ENCODE assay signal across 25 mouse cellular contexts in genomic region chr4:108272286-108272685, GRCm38 (mm10). TPM values are rescaled to one million over a fixed set of nuclear protein-coding genes. Genes with fewer than 3 reads are reported as not detected.
DNase-seq lines count a peak whose midpoint lies in the region; ATAC-seq and TF ChIP-seq lines count a peak whose summit lies in the region.
"Had no signal": no experiment of that assay in that cellular context is flagged by ENCODE, and none has a peak within 500 bp of the region (broad histone marks: within the 10 kb centered on the region; RNA-seq: fewer than 3 reads in every experiment).

No protein-coding gene starts in this region.

- no peak for TF ChIP-seq EP300 in liver, postnatal 0 days (IDR thresholded peaks at IDR 0.05; ENCODE audit: low read depth)

- H3K4me3 ChIP-seq in midbrain, embryonic 13.5 days (replicated peaks): no peak overlapping the region
- no peak overlapping the region for H3K4me3 ChIP-seq in liver, postnatal 0 days (ENCODE audit: low read depth, low read length)
- H3K4me3 ChIP-seq: embryonic facial prominence, embryonic 15.5 days; erythroblast, embryonic 14.5 days; forebrain, embryonic 10.5 days; gastrocnemius, adult 2 months; heart, embryonic 13.5 days; hindbrain, embryonic 13.5 days had no signal

- no peak for TF ChIP-seq CTCF in liver, postnatal 0 days (IDR thresholded peaks at IDR 0.05; ENCODE audit: low read depth)

- peaks cover 25% of the 10 kb centered on the region for H3K36me3 ChIP-seq in midbrain, embryonic 13.5 days
- H3K36me3 ChIP-seq in liver, postnatal 0 days (replicated peaks; ENCODE audit: insufficient read depth, low read length): peaks cover 7% of the 10 kb centered on the region; the same call in 1 of the 2 replicates

- H3K27me3 ChIP-seq in midbrain, embryonic 13.5 days: no peaks in the 10 kb centered on the region
- H3K27me3 ChIP-seq in liver, postnatal 0 days (ENCODE audit: insufficient read depth, low read length): no peaks in the 10 kb centered on the region
- H3K27me3 ChIP-seq: CH12.LX; embryonic facial prominence, embryonic 15.5 days; heart, embryonic 13.5 days; hindbrain, embryonic 13.5 days; Patski had no signal

- no peak overlapping the region for H3K27ac ChIP-seq in midbrain, embryonic 13.5 days
- H3K27ac ChIP-seq in liver, postnatal 0 days (ENCODE audit: low read depth): no peak overlapping the region
- H3K27ac ChIP-seq: embryonic facial prominence, embryonic 15.5 days; forebrain, embryonic 10.5 days; gastrocnemius, adult 2 months; heart, embryonic 13.5 days; hindbrain, embryonic 13.5 days; hindbrain, postnatal 0 days had no signal

- H3K9ac ChIP-seq in midbrain, embryonic 13.5 days (replicated peaks): no peak overlapping the region
- no peak overlapping the region for H3K9ac ChIP-seq in liver, postnatal 0 days (replicated peaks)
- H3K9ac ChIP-seq: embryonic facial prominence, embryonic 15.5 days; heart, embryonic 13.5 days; hindbrain, embryonic 13.5 days had no signal

- no peaks in the 10 kb centered on the region for H3K9me3 ChIP-seq in midbrain, embryonic 13.5 days
- no peaks in the 10 kb centered on the region for H3K9me3 ChIP-seq in liver, postnatal 0 days (ENCODE audit: low read length)
- H3K9me3 ChIP-seq: embryonic facial prominence, embryonic 15.5 days; forebrain, embryonic 10.5 days; heart, embryonic 13.5 days; hindbrain, embryonic 13.5 days had no signal

- no peak overlapping the region for H3K4me2 ChIP-seq in midbrain, embryonic 13.5 days (replicated peaks)
- H3K4me2 ChIP-seq in liver, postnatal 0 days (ENCODE audit: low read depth, low read length): no peak overlapping the region
- H3K4me2 ChIP-seq: embryonic facial prominence, embryonic 15.5 days; heart, embryonic 13.5 days; hindbrain, embryonic 13.5 days had no signal

- 80% methylated on average over 4 of the region's 4 CpGs for WGBS in midbrain, embryonic 13.5 days
- WGBS in liver, postnatal 0 days (ENCODE audit: insufficient replicate concordance): 62% methylated on average over 4 of the region's 4 CpGs

- H3K4me1 ChIP-seq in midbrain, embryonic 13.5 days (replicated peaks): no peaks in the 10 kb centered on the region
- H3K4me1 ChIP-seq in liver, postnatal 0 days (ENCODE audit: insufficient read depth): no peaks in the 10 kb centered on the region
- H3K4me1 ChIP-seq: forebrain, embryonic 10.5 days; heart, embryonic 13.5 days; hindbrain, embryonic 13.5 days had no signal

- peak; percentile 22 for DNase-seq in ZHBTc4 (ENCODE audit: low read depth, low spot score)
- DNase-seq in cerebellum, adult 11-12 months: peak; percentile 32
- peak; percentile 53 for DNase-seq in cerebellum, adult 9-10 months
- DNase-seq in heart, postnatal 25 days (ENCODE audit: low spot score): no peak
- no peak for DNase-seq in liver, postnatal 0 days
- DNase-seq: adrenal gland, postnatal 10 days; embryo, embryonic 11 days; gastrocnemius, adult 2 months; gastrocnemius, postnatal 36 days; heart, adult 11 months; heart, postnatal 4 days; kidney, adult 18-20 months had no signal

- intact Hi-C loops in heart, postnatal 25 days (cut with DNase I): no loop called here

- no peak for ATAC-seq in midbrain, embryonic 13.5 days
- no peak for ATAC-seq in liver, postnatal 0 days
- ATAC-seq: forebrain, embryonic 14.5 days; hindbrain, postnatal 0 days; Patski had no signal

RNA-seq across cellular contexts. Expression of gene Zyg11b, which starts 28.6 kb away (rescaled TPM):
- 30.3 and 30.9 TPM in 2 replicates for polyA plus RNA-seq in midbrain, embryonic 13.5 days (2015; fragmentation: Nextera tagmentation; extraction: Ambion mirVana)
- 10 to 100 TPM; 33.6 to 40.4 TPM for total RNA-seq in heart, postnatal 25 days (2021)
- polyA plus RNA-seq in liver, postnatal 0 days (2015; fragmentation: Nextera tagmentation; extraction: Ambion mirVana): 2.5 and 2.6 TPM in 2 replicates

RNA-seq across cellular contexts. Expression of gene Zyg11a, which starts 54.4 kb away (rescaled TPM):
- polyA plus RNA-seq in midbrain, embryonic 13.5 days (2015; fragmentation: Nextera tagmentation; extraction: Ambion mirVana): not detected in 2 replicates
- not detected for total RNA-seq in heart, postnatal 25 days (2021)
- 0.75 and 0.86 TPM in 2 replicates for polyA plus RNA-seq in liver, postnatal 0 days (2015; fragmentation: Nextera tagmentation; extraction: Ambion mirVana)
- total RNA-seq: CH12.LX; common myeloid progenitor, adult 5-6 weeks; heart, postnatal 4 days had no signal
- polyA plus RNA-seq: embryonic facial prominence, embryonic 11.5 days; erythroblast, embryonic 14.5 days; forebrain, embryonic 10.5 days; forebrain, embryonic 14.5 days; heart, postnatal 0 days; hindbrain, embryonic 13.5 days; hindbrain, postnatal 0 days had no signal

RNA-seq across cellular contexts. Expression of gene Coa7, which starts 55.7 kb away (rescaled TPM):
- 49.5 and 50.5 TPM in 2 replicates for polyA plus RNA-seq in midbrain, embryonic 13.5 days (2015; fragmentation: Nextera tagmentation; extraction: Ambion mirVana)
- total RNA-seq in heart, postnatal 25 days (2021): 10 to 100 TPM; 35.2 to 37.8 TPM
- polyA plus RNA-seq in liver, postnatal 0 days (2015; fragmentation: Nextera tagmentation; extraction: Ambion mirVana): 62.2 and 64.9 TPM in 2 replicates

Comparison
In these comparisons a context has a peak if more than half of its experiments do, and no peak if none do; other contexts are left out.
1. DNase-seq: peak in ZHBTc4 (single experiment), cerebellum, adult 11-12 months (single experiment) and cerebellum, adult 9-10 months (single experiment); none in heart, postnatal 25 days (single experiment) and liver, postnatal 0 days (single experiment).